Mouse (Mus musculus) heart, adult 2 months (tissue): ENCODE data around the gene Pde3b. TPM values are rescaled to one million over a fixed set of nuclear protein-coding genes. Genes with fewer than 3 reads are reported as not detected.
"Not testable (repeated sequence)": the region's sequence is repeated elsewhere in the genome, so short reads cannot be mapped to it uniquely, and the experiment has no call there.

Experiments
- DNase-seq, 2 experiments: peaks; one replicate each; pipeline ENCODE4 v3.0.0; 2021
- H3K27ac ChIP-seq: fragments of 200-600 bp; 2 replicates; pipeline ENCODE4 v1.8.1; 2022
- H3K27me3 ChIP-seq: fragments of 200-500 bp; 2 replicates; pipeline ENCODE4 v1.6.1; 2012; ENCODE audit warnings: mild to moderate bottlenecking, low read length, inconsistent platforms, mixed read lengths; ENCODE audit not compliant: control insufficient read depth, insufficient read depth
- H3K36me3 ChIP-seq: fragments of 200-500 bp; 2 replicates; pipeline ENCODE4 v1.6.1; 2012; ENCODE audit warnings: low read length, inconsistent platforms; ENCODE audit not compliant: control insufficient read depth, insufficient read depth
- H3K4me1 ChIP-seq: fragments of 200-500 bp; 2 replicates; pipeline ENCODE4 v1.6.1; 2011; ENCODE audit warnings: low read length; ENCODE audit not compliant: control insufficient read depth, insufficient read depth
- H3K4me3 ChIP-seq: fragments of 200-600 bp; 2 replicates; pipeline ENCODE4 v1.8.1; 2022
- H3K79me2 ChIP-seq: fragments of 200-500 bp; replicated peaks from 2 replicates; pipeline ENCODE4 v1.6.1; 2012; ENCODE audit warnings: mild to moderate bottlenecking, inconsistent platforms, low read length, moderate library complexity, mixed read lengths; ENCODE audit not compliant: control insufficient read depth, insufficient read depth
- H3K9ac ChIP-seq: fragments of 200-500 bp; 2 replicates; pipeline ENCODE4 v1.6.1; 2012; ENCODE audit warnings: low read depth, mild to moderate bottlenecking, control low read depth, inconsistent platforms, low read length, mixed read lengths
- CTCF ChIP-seq: fragments of 200-600 bp; IDR thresholded peaks from 2 replicates; pipeline ENCODE4 v1.8.1; 2022; ENCODE audit warnings: antibody characterized with exemption, mild to moderate bottlenecking, moderate library complexity
- EP300 ChIP-seq: fragments of 200-500 bp; IDR thresholded peaks from 2 replicates; pipeline ENCODE4 v1.6.1; 2011; ENCODE audit warnings: low read depth, low read length, control low read depth; ENCODE audit not compliant: insufficient read depth
- POLR2A ChIP-seq: fragments of 200-500 bp; IDR thresholded peaks from 2 replicates; pipeline ENCODE4 v1.6.1; 2011; ENCODE audit warnings: mild to moderate bottlenecking, low read depth, low read length, control low read depth; ENCODE audit not compliant: insufficient read depth
- WGBS: fragments of 180-500 bp; shearing (Covaris S2); methylation state at CpG from one replicate; pipeline ENCODE4 v1.1.7; 2018; 5-methylcytosine and 5-hydroxymethylcytosine counted together
- intact Hi-C: fragments of 180-260 bp; cut with DNase I; formaldehyde crosslinking; loops from one replicate; pipeline ENCODE4 v1.15.1; 2025
- polyA plus RNA-seq: library from polyadenylated mRNA; depleted of rRNA; stranded (reverse); fragments of >200 nt; gene quantifications from 2 replicates; pipeline ENCODE4 v1.2.3, GENCODE M21; 2012
- total RNA-seq, 2 experiments: library from RNA; stranded (reverse); gene quantifications; 2 replicates each; pipeline ENCODE4 v1.2.3; 2021

Pde3b gene
- total and polyA plus RNA-seq, 3 experiments: 3.8 to 4.9 (median 4.8) TPM

DNA sequence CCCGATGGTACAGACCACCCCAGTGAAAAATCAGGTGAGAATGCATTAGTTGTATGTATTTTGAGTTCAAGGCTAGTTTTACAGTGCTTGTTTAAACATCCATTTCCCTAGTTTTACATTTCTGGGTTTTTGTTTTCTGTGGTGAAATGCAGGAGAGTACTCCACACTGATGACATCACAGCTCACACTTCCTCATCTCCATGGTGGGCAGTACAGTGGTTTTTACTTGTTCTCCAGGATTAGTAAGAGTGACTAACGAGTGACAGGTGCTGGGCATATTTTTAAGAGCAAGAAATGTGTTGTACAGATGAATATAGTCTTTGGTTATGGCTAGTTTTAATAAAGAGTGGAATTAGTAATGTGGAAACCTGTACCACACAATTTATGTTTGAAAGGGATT lies 93.8 kb downstream of the Pde3b start:
- no peak for TF ChIP-seq EP300
- TF ChIP-seq CTCF: no peak
- TF ChIP-seq POLR2A: no peak
- no peak overlapping the region for H3K4me3 ChIP-seq
- no peak overlapping the region for H3K27ac ChIP-seq
- H3K79me2 ChIP-seq: no peaks in the 10 kb centered on the region
- intact Hi-C loops: no loop called here
- H3K9ac ChIP-seq: no peak overlapping the region
- H3K36me3 ChIP-seq: no peaks in the 10 kb centered on the region
- no peak for DNase-seq
- WGBS: 93% methylated on average over 2 of the region's 2 CpGs
- no peaks in the 10 kb centered on the region for H3K27me3 ChIP-seq
- no peaks in the 10 kb centered on the region for H3K4me1 ChIP-seq

- no peaks in the 10 kb centered on the region for H3K79me2 ChIP-seq
- H3K27me3 ChIP-seq: no peaks in the 10 kb centered on the region
- intact Hi-C loops: no loop called here
- no peak overlapping the region for H3K4me3 ChIP-seq
- no peaks in the 10 kb centered on the region for H3K4me1 ChIP-seq
- TF ChIP-seq POLR2A: no peak
- 92% methylated on average over 1 of the region's 1 CpGs for WGBS
- H3K36me3 ChIP-seq: no peaks in the 10 kb centered on the region
- no peak overlapping the region for H3K9ac ChIP-seq
- no peak for DNase-seq
- no peak overlapping the region for H3K27ac ChIP-seq
These were observed 105.0 kb downstream of the Pde3b start for GRCm38 (mm10) chr7:114520122-114520521.

- WGBS: 51% methylated on average over 1 of the region's 1 CpGs
- DNase-seq: no peak
- Histone ChIP-seq H3K36me3 (no peaks in the 10 kb centered on the region), H3K4me1 (no peaks in the 10 kb centered on the region), H3K27ac (no peak overlapping the region), H3K9ac (no peak overlapping the region), H3K27me3 (no peaks in the 10 kb centered on the region), H3K4me3 (no peak overlapping the region), H3K79me2 (no peaks in the 10 kb centered on the region)
- TF ChIP-seq EP300 (no peak), POLR2A (no peak), CTCF (no peak)
- intact Hi-C loops: no loop called here
These were observed 111.2 kb downstream of the Pde3b start for GRCm38 (mm10) chr7:114526245-114526644.

GRCm38 (mm10) chr7:114536179-114536578 lies 121.1 kb downstream of the Pde3b start:
- intact Hi-C loops: no loop called here
- H3K36me3 ChIP-seq: no peaks in the 10 kb centered on the region
- no peak overlapping the region for H3K9ac ChIP-seq
- H3K27me3 ChIP-seq: no peaks in the 10 kb centered on the region
- no peak overlapping the region for H3K27ac ChIP-seq
- no peaks in the 10 kb centered on the region for H3K79me2 ChIP-seq
- H3K4me3 ChIP-seq: no peak overlapping the region
- no peak for DNase-seq
- TF ChIP-seq EP300: no peak
- no peak for TF ChIP-seq POLR2A
- no peak for TF ChIP-seq CTCF
- WGBS: 94% methylated on average over 1 of the region's 1 CpGs
- no peaks in the 10 kb centered on the region for H3K4me1 ChIP-seq

DNA sequence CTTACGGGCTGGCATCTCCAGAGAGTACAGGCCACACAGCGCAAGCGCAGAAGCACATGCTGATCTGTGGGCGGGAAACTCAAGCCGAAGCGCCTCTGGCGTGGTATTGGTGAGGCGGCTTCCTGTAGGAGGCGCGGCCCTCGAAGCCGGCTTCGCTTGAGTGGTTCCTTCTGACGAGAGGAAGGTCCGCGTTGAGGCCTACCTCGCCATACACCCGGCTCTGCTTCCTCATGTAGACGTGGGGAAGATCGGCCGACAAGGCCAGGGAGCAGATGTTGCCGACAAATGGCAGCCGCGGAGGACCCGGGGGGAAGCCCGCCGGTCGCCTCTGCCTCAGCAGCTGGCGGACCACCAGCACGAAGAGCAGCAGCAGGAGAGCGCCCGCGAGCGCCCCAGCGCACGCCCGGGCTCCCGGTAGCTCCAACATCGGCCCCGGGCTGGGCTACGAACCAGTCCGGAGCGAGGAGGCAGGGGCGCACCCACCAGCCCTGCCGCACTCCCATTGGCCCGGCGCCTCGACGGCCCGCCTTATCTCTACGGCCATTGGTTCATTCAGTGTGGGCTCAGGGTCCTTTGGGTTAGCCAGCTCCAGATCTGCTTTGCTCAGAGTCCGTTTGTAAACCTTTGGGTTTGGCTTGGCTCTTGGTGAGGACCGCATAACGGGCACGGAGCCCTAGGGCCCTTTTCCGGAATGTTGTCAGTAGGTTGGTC lies 147.6 kb downstream of the Pde3b start, which contains the start of gene Cyp2r1:
Cyp2r1 (minus strand) TSS at position 442 of the 711 bp plus-strand sequence.
- TF ChIP-seq CTCF (peak; percentile 50), EP300 (no peak)
- intact Hi-C loops: no loop called here

GRCm38 (mm10) chr7:114573866-114574265 lies 158.8 kb downstream of the Pde3b start:
- DNase-seq, H3K27ac ChIP-seq, H3K27me3 ChIP-seq, H3K9ac ChIP-seq, H3K4me3 ChIP-seq, intact Hi-C loops, H3K36me3 ChIP-seq, H3K4me1 ChIP-seq, H3K79me2 ChIP-seq: not testable (repeated sequence)
- WGBS: 91% methylated on average over 4 of the region's 4 CpGs

More for the DNA sequence above, 147.6 kb downstream of the Pde3b start, which contains the start of gene Cyp2r1:
- Histone ChIP-seq H3K27me3 (no peaks in the 10 kb centered on the region), H3K9ac (peak within 1 kb of the TSS; percentile 62), H3K36me3 (no peaks in the 10 kb centered on the region), H3K4me3 (peak within 1 kb of the TSS; percentile 75), H3K27ac (peak within 1 kb of the TSS; percentile 64), H3K4me1 (no peaks in the 10 kb centered on the region), H3K79me2 (no peaks in the 10 kb centered on the region)
- peak; percentile 92 to 93 for DNase-seq
- WGBS: 2% methylated on average over 56 of the region's 56 CpGs
